Mouse (Mus musculus) C2C12 (cell line): ENCODE results near the gene Cfl1. TPM values are rescaled to one million over a fixed set of nuclear protein-coding genes. Genes with fewer than 3 reads are reported as not detected.

Experiments used
- H3K27me3 ChIP-seq: one replicate; pipeline ENCODE4 v1.6.1; 2011; ENCODE audit not compliant: control insufficient read depth, insufficient read depth, insufficient read length
- H3K36me3 ChIP-seq: one replicate; pipeline ENCODE4 v1.6.1; 2011; ENCODE audit not compliant: control insufficient read depth, insufficient read depth
- H3K4me3 ChIP-seq: one replicate; pipeline ENCODE4 v1.5.1; 2011; ENCODE audit warnings: mild to moderate bottlenecking, control low read depth; ENCODE audit not compliant: poor library complexity, insufficient read depth, severe bottlenecking
- H3K79me2 ChIP-seq: one replicate; pipeline ENCODE4 v1.6.1; 2011; ENCODE audit not compliant: control insufficient read depth, insufficient read depth
- H3K79me3 ChIP-seq: one replicate; pipeline ENCODE4 v1.6.1; 2011; ENCODE audit warnings: low read depth, control low read depth
- H3ac ChIP-seq: one replicate; pipeline ENCODE3; 2011; ENCODE audit warnings: low read depth; ENCODE audit not compliant: control insufficient read depth, insufficient read length
- CEBPB ChIP-seq: IDR thresholded peaks from one replicate; pipeline ENCODE4 v1.6.1; 2011; ENCODE audit warnings: low read depth, mild to moderate bottlenecking, control low read depth, moderate library complexity
- CTCF ChIP-seq: IDR thresholded peaks from one replicate; pipeline ENCODE4 v1.5.1; 2011; ENCODE audit not compliant: control insufficient read depth, insufficient read depth, insufficient read length
- FOSL1 ChIP-seq: IDR thresholded peaks from one replicate; pipeline ENCODE4 v1.8.0; 2011; ENCODE audit warnings: mild to moderate bottlenecking, low read length; ENCODE audit not compliant: poor library complexity, insufficient read depth, severe bottlenecking
- MAX ChIP-seq: IDR thresholded peaks from one replicate; pipeline ENCODE4 v1.6.1; 2011; ENCODE audit warnings: mild to moderate bottlenecking, control low read depth
- MYOD1 ChIP-seq: IDR thresholded peaks from one replicate; pipeline ENCODE4 v1.6.1; 2011; ENCODE audit warnings: low read depth; ENCODE audit not compliant: control insufficient read depth, insufficient read length
- MYOG ChIP-seq: IDR thresholded peaks from one replicate; pipeline ENCODE4 v1.6.1; 2011; ENCODE audit not compliant: control insufficient read depth, insufficient read length; ENCODE audit errors: extremely low read depth
- USF1 ChIP-seq: IDR thresholded peaks from one replicate; pipeline ENCODE4 v1.6.1; 2011; ENCODE audit warnings: low read depth, mild to moderate bottlenecking, control low read depth, moderate library complexity
- polyA plus RNA-seq: library from polyadenylated mRNA; unstranded; fragments of >200 nt; fragmentation: generic; extraction: Trizol; gene quantifications from one replicate; pipeline ENCODE4 v1.2.1, GENCODE M21; 2012; ENCODE audit warnings: missing spikeins

The Cfl1 gene
- polyA plus RNA-seq, 1 experiment: 2,315 TPM

DNA sequence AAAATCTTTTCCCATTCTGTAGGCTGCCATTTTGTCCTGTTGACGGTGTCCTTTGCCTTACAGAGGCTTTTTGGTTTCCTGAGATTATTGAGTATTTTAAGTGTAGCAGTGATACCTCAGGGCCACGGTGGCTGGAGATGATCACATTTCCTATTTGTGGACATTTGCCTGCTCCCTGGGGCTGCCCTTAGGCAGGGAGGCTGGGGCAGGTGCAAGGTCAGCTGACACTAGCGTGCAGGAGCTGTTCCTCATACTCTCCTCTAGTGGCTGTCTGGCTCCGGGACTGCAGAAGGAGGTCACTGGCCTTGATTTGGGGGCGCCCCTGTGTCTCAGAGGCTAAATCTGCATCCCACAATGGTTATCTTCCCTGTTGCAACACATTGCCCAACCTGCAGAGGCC is 34.9 kb downstream of the Cfl1 start:
- peak; percentile 7 for TF ChIP-seq CEBPB
- TF ChIP-seq FOSL1: no peak
- no peak for TF ChIP-seq CTCF
- no peak for TF ChIP-seq USF1
- TF ChIP-seq MYOG: no peak
- H3ac ChIP-seq: no peak overlapping the region
- H3K79me3 ChIP-seq: no peaks in the 10 kb centered on the region
- no peaks in the 10 kb centered on the region for H3K79me2 ChIP-seq
- no peaks in the 10 kb centered on the region for H3K36me3 ChIP-seq
- no peak overlapping the region for H3K4me3 ChIP-seq
- no peaks in the 10 kb centered on the region for H3K27me3 ChIP-seq

DNA sequence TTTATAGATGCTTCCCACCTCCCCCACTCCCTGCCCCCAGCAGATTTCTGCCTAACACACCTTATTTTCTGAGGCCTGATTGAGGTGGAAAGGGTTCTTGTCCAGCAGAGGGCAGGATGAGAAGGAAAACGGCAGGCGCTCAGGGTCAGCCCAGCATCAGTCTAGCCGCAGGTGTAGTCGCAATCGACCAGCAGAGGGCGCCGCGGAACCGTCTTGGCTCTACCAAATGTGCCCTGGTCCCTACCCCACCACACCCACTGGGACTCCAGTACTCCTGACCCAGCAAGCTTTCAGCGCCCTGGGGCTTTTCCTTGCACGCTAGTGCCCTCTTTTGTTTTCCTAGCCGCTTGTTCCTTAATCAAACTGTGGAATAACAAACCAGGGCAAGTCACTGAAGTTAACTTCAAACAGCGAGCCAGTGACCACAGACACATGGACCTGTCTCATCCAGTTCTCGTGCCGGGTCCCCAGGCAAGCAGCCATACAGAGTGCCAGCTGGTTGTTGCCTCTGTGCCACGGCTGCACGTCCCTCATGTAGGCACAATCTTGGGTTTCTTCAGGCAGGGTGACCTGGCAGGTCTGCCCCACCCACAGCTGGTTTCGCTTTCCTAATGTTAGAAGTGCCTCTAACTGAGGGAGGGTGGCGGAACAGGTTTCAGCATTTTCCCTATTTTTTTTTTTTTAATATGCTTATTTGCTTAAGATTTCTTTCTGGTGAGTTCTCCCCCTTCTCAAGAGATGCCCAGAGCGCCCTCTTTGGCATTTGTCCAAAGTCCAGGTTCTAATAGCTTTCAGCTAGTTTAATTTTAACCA is 39.3 kb downstream of the Cfl1 start:
- TF ChIP-seq FOSL1 (no peak), MAX (no peak), MYOD1 (peak; percentile 30), CEBPB (no peak), USF1 (no peak), CTCF (peak; percentile 99), MYOG (no peak)

GRCm38 (mm10) chr19:5530138-5530524 is 39.9 kb downstream of the Cfl1 start:
- no peak for TF ChIP-seq USF1
- no peak for TF ChIP-seq MYOG
- no peak for TF ChIP-seq CEBPB
- no peak for TF ChIP-seq FOSL1
- TF ChIP-seq MYOD1: no peak
- no peak for TF ChIP-seq MAX
- TF ChIP-seq CTCF: no peak
- H3K79me2 ChIP-seq: no peaks in the 10 kb centered on the region
- H3ac ChIP-seq: no peak overlapping the region
- no peaks in the 10 kb centered on the region for H3K27me3 ChIP-seq
- no peak overlapping the region for H3K4me3 ChIP-seq
- H3K36me3 ChIP-seq: no peaks in the 10 kb centered on the region
- H3K79me3 ChIP-seq: no peaks in the 10 kb centered on the region

More for the DNA sequence above, 39.3 kb downstream of the Cfl1 start:
- Histone ChIP-seq H3K4me3 (peak overlapping the region; percentile 19), H3K36me3 (no peaks in the 10 kb centered on the region), H3ac (peak overlapping the region; percentile 80), H3K27me3 (no peaks in the 10 kb centered on the region), H3K79me2 (no peaks in the 10 kb centered on the region), H3K79me3 (no peaks in the 10 kb centered on the region)

DNA sequence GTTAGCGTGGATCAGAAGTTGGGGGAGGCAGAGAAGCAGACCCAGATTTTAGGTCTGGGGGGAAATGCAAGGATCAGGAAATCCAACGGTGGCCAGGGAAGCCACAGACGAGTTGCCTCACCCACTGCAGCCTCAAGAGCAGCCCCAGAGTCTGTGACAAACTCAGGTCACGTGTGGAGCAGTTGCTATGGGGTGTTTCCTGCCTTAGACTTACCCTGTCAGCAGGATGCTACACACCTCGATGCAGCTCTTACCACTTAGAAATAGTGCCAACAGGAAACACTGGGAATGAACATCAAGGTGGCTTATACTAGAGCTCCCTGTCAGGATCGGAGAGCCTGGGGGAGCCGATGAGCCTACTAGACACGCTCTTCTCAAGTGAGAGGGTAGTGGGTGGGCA is 42.3 kb downstream of the Cfl1 start:
- TF ChIP-seq USF1 (peak; percentile 5), MYOD1 (no peak)

DNA sequence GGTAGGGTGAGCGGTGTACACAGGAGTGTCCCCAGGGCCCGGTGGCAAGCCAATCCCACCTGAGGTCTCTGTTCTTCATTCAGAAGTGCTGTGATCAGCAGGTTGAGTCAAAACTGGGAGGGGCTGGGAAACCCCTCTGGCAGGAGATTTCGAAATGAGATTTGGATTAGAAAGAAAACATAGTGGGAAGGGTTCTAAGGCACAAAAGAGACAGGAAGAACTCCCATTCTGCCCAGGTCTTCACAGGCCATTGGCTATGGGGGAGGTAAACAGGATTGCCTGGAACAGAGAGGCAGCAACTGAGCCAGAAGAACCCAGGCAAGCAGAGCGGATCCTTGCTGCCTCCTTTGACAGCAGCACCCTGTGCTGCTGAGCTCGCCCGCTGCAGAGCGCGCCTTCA is 48.5 kb downstream of the Cfl1 start:
- H3K79me3 ChIP-seq: no peaks in the 10 kb centered on the region
- no peak for TF ChIP-seq USF1
- no peak for TF ChIP-seq MYOG
- TF ChIP-seq MAX: no peak
- TF ChIP-seq CTCF: no peak
- TF ChIP-seq MYOD1: no peak
- no peak for TF ChIP-seq CEBPB
- no peak for TF ChIP-seq FOSL1
- no peaks in the 10 kb centered on the region for H3K79me2 ChIP-seq
- H3ac ChIP-seq: no peak overlapping the region
- peaks cover 6% of the 10 kb centered on the region for H3K27me3 ChIP-seq
- H3K36me3 ChIP-seq: no peaks in the 10 kb centered on the region
- no peak overlapping the region for H3K4me3 ChIP-seq

More for the DNA sequence above, 42.3 kb downstream of the Cfl1 start:
- peaks cover 3% of the 10 kb centered on the region for H3K27me3 ChIP-seq
- H3K4me3 ChIP-seq: no peak overlapping the region
- no peak overlapping the region for H3ac ChIP-seq
- H3K79me3 ChIP-seq: no peaks in the 10 kb centered on the region
- no peaks in the 10 kb centered on the region for H3K79me2 ChIP-seq
- H3K36me3 ChIP-seq: no peaks in the 10 kb centered on the region

GRCm38 (mm10) chr19:5543362-5543761 is 53.1 kb downstream of the Cfl1 start:
- no peak overlapping the region for H3K4me3 ChIP-seq
- TF ChIP-seq USF1 (peak; percentile 70), MYOG (no peak)
- H3K36me3 ChIP-seq: no peaks in the 10 kb centered on the region
- H3K79me2 ChIP-seq: no peaks in the 10 kb centered on the region
- no peak overlapping the region for H3ac ChIP-seq
- H3K27me3 ChIP-seq: peaks cover 10% of the 10 kb centered on the region
- H3K79me3 ChIP-seq: no peaks in the 10 kb centered on the region
